In the genomic region with DNA sequence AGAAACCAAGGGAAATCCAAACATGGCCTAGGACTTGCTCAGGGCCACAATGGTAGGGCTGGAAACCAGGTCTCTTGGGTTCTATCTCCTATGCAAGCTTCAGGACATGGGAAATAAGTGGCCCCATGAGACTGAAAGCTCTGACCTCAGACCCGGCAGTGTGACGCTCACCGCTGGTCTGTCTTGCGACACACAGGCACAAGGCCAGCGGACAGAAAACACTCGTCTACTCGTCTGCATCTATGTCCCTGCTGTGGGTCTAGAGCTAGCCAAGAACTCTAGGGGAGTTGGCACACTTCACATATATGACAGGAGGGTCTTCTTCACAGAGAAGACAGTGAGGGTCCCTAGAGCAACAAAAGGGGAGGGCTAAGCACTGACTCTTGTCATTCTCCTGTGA, we compare ENCODE assay signal across 8 mouse cellular contexts. TPM values are rescaled to one million over a fixed set of nuclear protein-coding genes. Genes with fewer than 3 reads are reported as not detected.
A peak's percentile ranks its signal among the peaks of the same experiment; 100 is the strongest.
DNase-seq lines count a peak whose midpoint lies in the region; ATAC-seq and TF ChIP-seq lines count a peak whose summit lies in the region.

No protein-coding gene starts in this region.

- H3K4me2 ChIP-seq in lung, embryonic 16.5 days (ENCODE audit: low read depth, low read length) = no peak overlapping the region

- H3K4me3 ChIP-seq in bone marrow macrophage, adult 2 months (ENCODE audit: insufficient read depth, low read length) = 0 out of 2 replicates have a peak overlapping the region, but pooled peaks have one; percentile 1
- no peak overlapping the region for H3K4me3 ChIP-seq in lung, embryonic 16.5 days (ENCODE audit: low read length)

- H3K9me3 ChIP-seq in lung, embryonic 16.5 days (ENCODE audit: control insufficient read depth, low read length) = no peaks in the 10 kb centered on the region

- intact Hi-C loops in heart, postnatal 36 days (cut with DNase I) = no loop called here

- ATAC-seq in lung, embryonic 16.5 days (ENCODE audit: low read depth) = peak; percentile 59

- no peak overlapping the region for H3K9ac ChIP-seq in lung, embryonic 16.5 days (ENCODE audit: low read length)

- WGBS in lung, embryonic 16.5 days = 38% methylated on average over 7 of the region's 7 CpGs

- no peaks in the 10 kb centered on the region for H3K27me3 ChIP-seq in lung, embryonic 16.5 days (ENCODE audit: control insufficient read depth, insufficient read depth, low read depth, low read length)
- H3K27me3 ChIP-seq in splenic B cell, adult 2 months (ENCODE audit: control insufficient read depth, insufficient read depth, low read length, poor library complexity, severe bottlenecking) = no peaks in the 10 kb centered on the region

- TF ChIP-seq CTCF in bone marrow macrophage, adult 2 months (IDR thresholded peaks at IDR 0.05; ENCODE audit: low read depth, low read length) = no peak

- H3K27ac ChIP-seq in bone marrow macrophage, adult 2 months (ENCODE audit: insufficient read depth, low read depth, low read length) = peak overlapping the region; percentile 16
- H3K27ac ChIP-seq in lung, embryonic 16.5 days (ENCODE audit: low read length) = peak overlapping the region; percentile 58

- peak; percentile 79 to 93 for DNase-seq in adrenal gland, adult (ENCODE audit: inconsistent age in 2 of 2, low spot score in 1 of 2)
- no peak for DNase-seq in adrenal gland, postnatal 4 days (ENCODE audit: low spot score in 2 of 2)
- peak; percentile 63 to 67 for DNase-seq in heart, postnatal 36 days
- peak; percentile 26 for DNase-seq in splenic B cell, adult 2 months (ENCODE audit: low read depth, low spot score)
- no peak for DNase-seq in right cerebral cortex, adult 2 months (ENCODE audit: low spot score in 2 of 2)
- no peak for DNase-seq in thymus, postnatal 0 days (ENCODE audit: low spot score)

- no peak for TF ChIP-seq POLR2A in bone marrow macrophage, adult 2 months (IDR thresholded peaks at IDR 0.05; ENCODE audit: borderline replicate concordance, low read depth, low read length)

- H3K36me3 ChIP-seq in lung, embryonic 16.5 days (ENCODE audit: control insufficient read depth, insufficient read depth, low read length) = no peaks in the 10 kb centered on the region
- H3K36me3 ChIP-seq in splenic B cell, adult 2 months (ENCODE audit: control insufficient read depth, insufficient read depth, low read length, poor library complexity, severe bottlenecking) = no peaks in the 10 kb centered on the region

- H3K4me1 ChIP-seq in bone marrow macrophage, adult 2 months (ENCODE audit: control insufficient read depth, insufficient read depth, low read length) = peaks cover 83% of the 10 kb centered on the region
- H3K4me1 ChIP-seq in lung, embryonic 16.5 days (replicated peaks; ENCODE audit: control insufficient read depth, insufficient read depth, low read length) = peaks cover 91% of the 10 kb centered on the region

RNA-seq across cellular contexts. Expression of gene Mapkapk2, which starts 10.7 kb away (rescaled TPM):
- total RNA-seq in adrenal gland, postnatal 4 days (2021) = 100 to 1,000 TPM; 152 to 160 TPM
- 265 and 283 TPM in 2 replicates for polyA plus RNA-seq in bone marrow macrophage, adult 2 months (2012; ENCODE audit: insufficient read depth, insufficient read length, missing spikeins)
- 100 to 1,000 TPM; 292 to 300 TPM for total RNA-seq in heart, postnatal 36 days (2021)
- 28.7 and 41.3 TPM in 2 replicates for polyA plus RNA-seq in lung, embryonic 16.5 days (2015; fragmentation: Nextera tagmentation; extraction: Ambion mirVana)
- 26.6 and 30.4 TPM in 2 replicates for polyA plus RNA-seq in thymus, postnatal 0 days (2015; fragmentation: Nextera tagmentation; extraction: Ambion mirVana)

RNA-seq across cellular contexts. Expression of gene Dyrk3, which starts 51.2 kb away (rescaled TPM):
- 1 to 10 TPM; 7.9 to 8.4 TPM for total RNA-seq in adrenal gland, postnatal 4 days (2021)
- 0.84 and 1.1 TPM in 2 replicates for polyA plus RNA-seq in bone marrow macrophage, adult 2 months (2012; ENCODE audit: insufficient read depth, insufficient read length, missing spikeins)
- under 1 TPM; 0.14 to 0.33 TPM for total RNA-seq in heart, postnatal 36 days (2021)
- polyA plus RNA-seq in lung, embryonic 16.5 days (2015; fragmentation: Nextera tagmentation; extraction: Ambion mirVana) = 4.4 and 4.5 TPM in 2 replicates
- polyA plus RNA-seq in thymus, postnatal 0 days (2015; fragmentation: Nextera tagmentation; extraction: Ambion mirVana) = 1.9 and 2.2 TPM in 2 replicates

Comparison
In these comparisons a context has a peak if more than half of its experiments do, and no peak if none do; other contexts are left out.
1. DNase-seq: peak in adrenal gland, adult (2 of 2), heart, postnatal 36 days (2 of 2) and splenic B cell, adult 2 months (single experiment); none in adrenal gland, postnatal 4 days (0 of 2), right cerebral cortex, adult 2 months (0 of 2) and thymus, postnatal 0 days (single experiment).